17 mouse cellular contexts compared by ENCODE assay signal in the genomic region with DNA sequence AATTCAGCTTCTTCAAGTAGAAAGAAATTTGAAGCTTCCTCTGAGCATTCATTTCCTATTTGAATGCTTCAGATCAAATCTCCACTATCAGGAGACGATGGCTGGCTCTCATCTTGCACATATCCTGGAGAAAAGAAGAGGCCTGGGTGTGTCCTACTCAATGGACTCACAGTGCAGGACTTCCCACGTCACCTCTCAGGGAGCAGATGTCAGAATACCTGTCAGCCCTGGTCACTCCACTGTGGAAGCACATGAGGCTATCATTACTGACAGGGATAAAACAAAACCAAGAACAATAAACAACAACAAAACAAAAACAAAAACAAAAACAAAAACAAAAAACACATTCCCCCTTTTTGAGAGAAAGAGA. TPM values are rescaled to one million over a fixed set of nuclear protein-coding genes. Genes with fewer than 3 reads are reported as not detected.
DNase-seq lines count a peak whose midpoint lies in the region; ATAC-seq lines count a peak whose summit lies in the region.
"Had no signal": no experiment of that assay in that cellular context is flagged by ENCODE, and none has a peak within 500 bp of the region (broad histone marks: within the 10 kb centered on the region; RNA-seq: fewer than 3 reads in every experiment).

No protein-coding gene starts in this region.

- H3K4me2 ChIP-seq in heart, embryonic 14.5 days (ENCODE audit: low read length) = peak overlapping the region; percentile 58
- peak overlapping the region; percentile 42; the same call in 1 of the 2 replicates for H3K4me2 ChIP-seq in lung, embryonic 15.5 days
- H3K4me2 ChIP-seq in intestine, embryonic 16.5 days (ENCODE audit: low read depth, low read length) = 0 out of 2 replicates have a peak overlapping the region, but pooled peaks have one; percentile 24
- no peak overlapping the region for H3K4me2 ChIP-seq in stomach, embryonic 15.5 days
- H3K4me2 ChIP-seq: forebrain, embryonic 15.5 days; neural tube, embryonic 15.5 days had no signal

- H3K27ac ChIP-seq in heart, embryonic 14.5 days (replicated peaks in 1 of 2; ENCODE audit: control insufficient read depth in 1 of 2, insufficient read depth in 1 of 2, low read depth in 2 of 2, low read length in 2 of 2) = no peak overlapping the region
- H3K27ac ChIP-seq in lung, embryonic 15.5 days = no peak overlapping the region
- peak overlapping the region; percentile 83 for H3K27ac ChIP-seq in intestine, embryonic 16.5 days (ENCODE audit: low read length)
- H3K27ac ChIP-seq in stomach, embryonic 15.5 days = 0 out of 2 replicates have a peak overlapping the region, but pooled peaks have one; percentile 70
- H3K27ac ChIP-seq: embryonic facial prominence, embryonic 10.5 days; forebrain, embryonic 15.5 days; liver, embryonic 13.5 days; midbrain, embryonic 10.5 days; neural tube, embryonic 15.5 days had no signal

- WGBS in heart, embryonic 14.5 days = 18% methylated on average over 2 of the region's 2 CpGs
- WGBS in lung, embryonic 15.5 days = 33% methylated on average over 2 of the region's 2 CpGs
- WGBS in intestine, embryonic 16.5 days = 35% methylated on average over 2 of the region's 2 CpGs
- 47% methylated on average over 2 of the region's 2 CpGs for WGBS in stomach, embryonic 15.5 days

- peak overlapping the region; percentile 54; the same call in 1 of the 2 replicates for H3K9ac ChIP-seq in heart, embryonic 14.5 days (ENCODE audit: low read length)
- H3K9ac ChIP-seq in lung, embryonic 15.5 days = no peak overlapping the region
- H3K9ac ChIP-seq in intestine, embryonic 16.5 days (ENCODE audit: low read depth, low read length) = no peak overlapping the region
- H3K9ac ChIP-seq in stomach, embryonic 15.5 days = no peak overlapping the region
- H3K9ac ChIP-seq: forebrain, embryonic 15.5 days; liver, embryonic 13.5 days; neural tube, embryonic 15.5 days had no signal

- no peak for ATAC-seq in heart, embryonic 14.5 days (ENCODE audit: insufficient number of reproducible peaks, insufficient read depth, low FRiP score, low read depth)
- no peak for ATAC-seq in lung, embryonic 15.5 days (ENCODE audit: borderline replicate concordance, extremely low read depth, low FRiP score, low TSS enrichment)
- peak; percentile 84 for ATAC-seq in intestine, embryonic 16.5 days
- no peak for ATAC-seq in stomach, embryonic 15.5 days (ENCODE audit: insufficient read depth, low FRiP score, low read depth)
- ATAC-seq: forebrain, embryonic 15.5 days; hindbrain, embryonic 16.5 days had no signal

- no peaks in the 10 kb centered on the region for H3K36me3 ChIP-seq in heart, embryonic 14.5 days (ENCODE audit: control insufficient read depth, insufficient read depth, low read length)
- H3K36me3 ChIP-seq in lung, embryonic 15.5 days = no peaks in the 10 kb centered on the region
- no peaks in the 10 kb centered on the region for H3K36me3 ChIP-seq in intestine, embryonic 16.5 days (ENCODE audit: control insufficient read depth, insufficient read depth, low read length)
- H3K36me3 ChIP-seq in stomach, embryonic 15.5 days = no peaks in the 10 kb centered on the region
- H3K36me3 ChIP-seq: embryonic facial prominence, embryonic 10.5 days; forebrain, embryonic 15.5 days; liver, embryonic 13.5 days; midbrain, embryonic 10.5 days; neural tube, embryonic 15.5 days had no signal

- peaks cover 3 to 11% of the 10 kb centered on the region in 2 experiments; a peak in 2 of 4 replicates for H3K4me1 ChIP-seq in heart, embryonic 14.5 days (ENCODE audit: control insufficient read depth in 2 of 2, insufficient read depth in 2 of 2, low read length in 2 of 2)
- H3K4me1 ChIP-seq in lung, embryonic 15.5 days = peaks cover 12% of the 10 kb centered on the region
- 0 out of 2 replicates have a peak, but pooled peaks cover 2% of the 10 kb centered on the region for H3K4me1 ChIP-seq in intestine, embryonic 16.5 days (ENCODE audit: control insufficient read depth, insufficient read depth, low read length)
- H3K4me1 ChIP-seq in stomach, embryonic 15.5 days = no peaks in the 10 kb centered on the region

- DNase-seq in heart, adult 18-20 months = no peak
- no peak for DNase-seq in lung, adult 18-20 months
- no peak for DNase-seq in right cerebral cortex, postnatal 14 days
- DNase-seq: B cell, adult 2 months; cerebellum, postnatal 25 days; liver, embryonic 13.5 days; thymus, postnatal 25 days had no signal

- no peaks in the 10 kb centered on the region for H3K9me3 ChIP-seq in heart, embryonic 14.5 days (ENCODE audit: control insufficient read depth, low read length)
- no peaks in the 10 kb centered on the region for H3K9me3 ChIP-seq in lung, embryonic 15.5 days
- no peaks in the 10 kb centered on the region for H3K9me3 ChIP-seq in intestine, embryonic 16.5 days (ENCODE audit: control insufficient read depth, low read length)
- H3K9me3 ChIP-seq in stomach, embryonic 15.5 days = no peaks in the 10 kb centered on the region
- H3K9me3 ChIP-seq: forebrain, embryonic 15.5 days; liver, embryonic 13.5 days; midbrain, embryonic 10.5 days; neural tube, embryonic 15.5 days had no signal

- H3K27me3 ChIP-seq in heart, embryonic 14.5 days (ENCODE audit: control insufficient read depth, insufficient read depth, low read length) = no peaks in the 10 kb centered on the region
- no peaks in the 10 kb centered on the region for H3K27me3 ChIP-seq in lung, embryonic 15.5 days
- no peaks in the 10 kb centered on the region for H3K27me3 ChIP-seq in intestine, embryonic 16.5 days (replicated peaks; ENCODE audit: control insufficient read depth, insufficient read depth, low read length)
- H3K27me3 ChIP-seq in stomach, embryonic 15.5 days (replicated peaks) = no peaks in the 10 kb centered on the region
- H3K27me3 ChIP-seq: forebrain, embryonic 15.5 days; liver, embryonic 13.5 days; neural tube, embryonic 15.5 days had no signal

- peak overlapping the region in 1 of 2 experiments; percentile 11; a peak in 1 of 4 replicates for H3K4me3 ChIP-seq in heart, embryonic 14.5 days (ENCODE audit: control insufficient read depth in 1 of 2, insufficient read depth in 1 of 2, low read depth in 1 of 2, low read length in 2 of 2)
- no peak overlapping the region for H3K4me3 ChIP-seq in lung, embryonic 15.5 days
- H3K4me3 ChIP-seq in intestine, embryonic 16.5 days (ENCODE audit: low read length) = no peak overlapping the region; the same call in 1 of the 2 replicates
- H3K4me3 ChIP-seq in stomach, embryonic 15.5 days (replicated peaks) = no peak overlapping the region
- H3K4me3 ChIP-seq: embryonic facial prominence, embryonic 10.5 days; erythroblast, embryonic 14.5 days; forebrain, embryonic 15.5 days; liver, embryonic 13.5 days; neural tube, embryonic 15.5 days had no signal

RNA-seq across cellular contexts. Expression of gene Jade1, which starts 32.5 kb away (rescaled TPM):
- polyA plus RNA-seq in heart, embryonic 14.5 days (2014; fragmentation: Nextera tagmentation; extraction: Ambion mirVana) = 16.9 and 17.3 TPM in 2 replicates
- total RNA-seq in heart, adult 18-20 months (2021) = 10 to 100 TPM; 28.5 to 32.3 TPM
- 10.9 and 11.0 TPM in 2 replicates for polyA plus RNA-seq in lung, embryonic 15.5 days (2015; fragmentation: Nextera tagmentation; extraction: Ambion mirVana)
- 14.8 and 16.9 TPM in 2 replicates for polyA plus RNA-seq in intestine, embryonic 16.5 days (2015; fragmentation: Nextera tagmentation; extraction: Ambion mirVana)
- polyA plus RNA-seq in stomach, embryonic 15.5 days (2015; fragmentation: Nextera tagmentation; extraction: Ambion mirVana) = 17.0 and 17.5 TPM in 2 replicates

Comparison
In these comparisons a context has a peak if more than half of its experiments do, and no peak if none do; other contexts are left out.
1. H3K27ac ChIP-seq: peak in intestine, embryonic 16.5 days (single experiment) and stomach, embryonic 15.5 days (single experiment); none in heart, embryonic 14.5 days (0 of 2) and lung, embryonic 15.5 days (single experiment).